Mouse (Mus musculus) olfactory bulb, adult 2 months (tissue): ENCODE measurements around the gene Rasa3.

Experiments used
- CTCF ChIP-seq: fragments of 200-500 bp; IDR thresholded peaks from 2 replicates; pipeline ENCODE4 v1.5.1; 2012; ENCODE audit warnings: low read depth, mild to moderate bottlenecking, low read length, moderate library complexity; ENCODE audit not compliant: insufficient read depth
- POLR2A ChIP-seq: fragments of 200-500 bp; IDR thresholded peaks from 2 replicates; pipeline ENCODE4 v1.6.1; 2012; ENCODE audit warnings: mild to moderate bottlenecking, low read depth, low read length, moderate library complexity; ENCODE audit not compliant: insufficient read depth

- TF ChIP-seq CTCF (no peak), POLR2A (no peak)
Measured at GRCm38 (mm10) chr8:13697196-13697595, 19.8 kb upstream of the Rasa3 start.
